Mouse (Mus musculus) layer of hippocampus, adult 8-10 months (tissue): ENCODE data around the gene Taf1b. TPM values are rescaled to one million over a fixed set of nuclear protein-coding genes. Genes with fewer than 3 reads are reported as not detected.
"Not testable (repeated sequence)": the region's sequence is repeated elsewhere in the genome, so short reads cannot be mapped to it uniquely, and the experiment has no call there.

ENCODE experiments used
- DNase-seq, 2 experiments: peaks; one replicate each; pipeline ENCODE4 v3.0.0; 2022; ENCODE audit warnings: low spot score in 2 of 2
- total RNA-seq, 4 experiments: library from RNA; stranded (reverse); gene quantifications; 2 replicates each; pipeline ENCODE4 v1.2.4; 2022

Gene Taf1b
- 10 to 100 TPM; 31.8 to 38.0 (median 32.7) TPM for total RNA-seq

GRCm38 (mm10) chr12:24498150-24498840 lies at the start of gene Taf1b:
Taf1b (plus strand) TSS chr12:24498359.
- DNase-seq: peak; percentile 59 to 82

DNA sequence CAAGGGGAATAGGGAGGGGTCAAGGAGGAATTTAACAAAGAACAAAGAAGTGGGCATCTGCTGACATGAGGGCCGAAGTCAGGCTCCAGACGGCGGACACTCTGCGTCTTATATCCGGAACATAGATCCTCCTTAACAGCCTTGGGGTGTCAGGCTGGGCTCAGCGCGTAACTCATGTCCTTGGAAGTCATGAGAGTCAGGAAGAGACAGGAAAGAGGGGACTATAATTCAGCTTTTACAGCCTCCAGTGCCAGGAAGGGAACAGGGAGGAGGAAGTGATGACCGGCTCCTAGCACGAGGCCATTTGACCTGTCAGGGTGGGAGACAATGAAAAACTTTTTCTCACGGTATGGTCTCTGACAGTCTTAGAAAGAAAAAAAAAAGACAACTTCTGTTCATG lies 37.8 kb upstream of the Taf1b start:
- DNase-seq: no peak

DNA sequence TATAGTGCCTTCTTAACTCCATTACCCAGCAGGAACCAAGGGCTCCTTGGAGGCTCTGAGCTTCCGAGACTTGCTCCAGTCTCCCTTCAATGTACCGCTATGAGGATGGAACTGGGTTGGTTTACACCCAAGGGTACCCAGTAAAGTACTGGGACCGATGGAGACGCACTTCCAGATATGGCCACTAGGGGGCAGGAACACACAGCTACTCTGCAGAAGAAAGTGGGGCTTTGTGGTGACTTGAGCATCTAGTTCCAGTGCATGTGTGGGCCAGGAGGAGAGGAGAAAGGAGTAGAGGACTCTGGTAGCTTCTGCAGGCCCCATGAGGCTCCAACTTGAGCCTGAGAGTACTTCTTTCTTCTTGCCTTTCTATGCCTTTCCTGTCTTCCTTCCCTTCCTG lies 36.0 kb upstream of the Taf1b start:
- peak in 1 of 2 experiments; percentile 21 for DNase-seq

DNA sequence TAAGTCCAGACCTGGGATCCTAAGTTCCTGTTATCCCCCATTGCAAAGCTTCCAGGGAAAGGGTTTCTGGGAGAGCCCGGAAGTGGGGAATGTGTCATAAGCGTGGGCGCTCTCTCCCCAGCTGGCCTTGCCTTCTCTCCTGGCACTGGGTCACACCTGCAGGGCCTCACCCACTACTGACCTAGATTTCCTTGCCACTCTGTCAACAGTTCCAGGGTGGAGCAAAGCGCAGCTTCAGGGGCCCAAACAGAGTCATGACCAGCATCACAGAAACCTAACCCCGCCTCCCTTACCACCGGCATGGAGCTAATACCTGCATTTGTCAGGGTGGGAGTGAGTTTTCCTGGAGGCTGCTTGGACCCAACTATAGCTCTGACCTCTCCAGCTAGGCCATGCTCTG lies 34.7 kb upstream of the Taf1b start:
- not testable (repeated sequence) for DNase-seq

GRCm38 (mm10) chr12:24468966-24469365 lies 29.2 kb upstream of the Taf1b start:
- no peak for DNase-seq

- peak in 1 of 2 experiments; percentile 34 for DNase-seq
These were observed 27.2 kb upstream of the Taf1b start for GRCm38 (mm10) chr12:24470943-24471342.

DNA sequence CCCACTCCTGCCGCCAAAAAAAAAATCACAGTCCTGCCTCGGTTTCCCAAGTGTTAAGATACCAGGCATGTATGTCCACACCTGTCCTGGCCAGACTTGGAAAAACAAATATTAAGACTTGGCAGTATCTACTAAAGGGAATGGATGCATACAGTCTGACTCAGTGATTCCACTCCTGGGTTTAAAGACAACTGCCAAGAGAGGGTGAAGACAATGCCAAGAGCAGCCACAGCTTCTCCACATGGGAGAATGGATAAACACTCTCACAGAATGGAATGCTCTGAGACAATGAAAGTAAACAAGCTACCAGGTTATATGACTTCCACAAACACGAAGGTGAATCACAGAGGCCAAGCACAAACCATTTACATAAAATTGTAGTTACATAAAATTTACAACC lies 24.9 kb upstream of the Taf1b start:
- DNase-seq: no peak

GRCm38 (mm10) chr12:24484930-24485329 lies 13.2 kb upstream of the Taf1b start:
- DNase-seq: no peak

GRCm38 (mm10) chr12:24486882-24487281 lies 11.3 kb upstream of the Taf1b start:
- no peak for DNase-seq

DNA sequence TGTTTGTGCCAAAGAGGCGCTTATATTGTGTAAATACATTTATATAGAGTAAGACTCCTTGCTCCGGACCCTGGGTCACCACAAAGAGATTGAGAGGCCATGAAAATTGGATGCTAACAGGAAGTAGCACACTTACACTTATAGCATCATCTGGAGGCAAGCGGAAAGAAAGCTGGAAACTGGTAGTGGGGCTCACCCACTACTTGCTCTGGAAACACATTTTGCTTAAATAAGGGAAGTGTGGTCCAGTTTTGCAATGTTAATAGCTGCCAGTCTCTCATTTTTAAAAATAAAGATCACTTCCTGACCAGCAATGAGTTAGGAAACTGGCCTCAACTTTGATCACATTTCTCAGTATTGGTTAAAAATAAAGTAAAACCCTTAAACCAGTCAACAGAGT lies 5.7 kb upstream of the Taf1b start:
- not testable (repeated sequence) for DNase-seq

DNA sequence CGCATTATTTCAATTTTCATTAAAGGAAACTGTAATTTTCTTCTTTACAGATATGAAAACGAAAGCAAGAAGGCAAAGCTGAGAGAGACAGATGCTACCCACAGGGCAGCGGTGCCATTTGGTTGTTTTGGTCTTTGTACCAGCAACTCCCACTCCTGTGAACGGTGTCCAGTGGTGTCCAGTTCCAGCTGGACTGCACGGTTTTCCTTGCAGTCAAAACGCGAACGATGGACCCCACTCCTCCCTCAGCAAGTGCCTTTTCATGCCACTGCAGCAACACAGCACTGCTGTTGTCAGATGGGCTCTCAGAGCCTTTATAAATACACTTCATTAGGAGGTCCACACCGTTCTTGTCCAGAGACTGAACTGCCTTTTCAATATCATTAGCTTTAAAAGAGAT lies 5.1 kb upstream of the Taf1b start:
- peak in 1 of 2 experiments; percentile 5 for DNase-seq

DNA sequence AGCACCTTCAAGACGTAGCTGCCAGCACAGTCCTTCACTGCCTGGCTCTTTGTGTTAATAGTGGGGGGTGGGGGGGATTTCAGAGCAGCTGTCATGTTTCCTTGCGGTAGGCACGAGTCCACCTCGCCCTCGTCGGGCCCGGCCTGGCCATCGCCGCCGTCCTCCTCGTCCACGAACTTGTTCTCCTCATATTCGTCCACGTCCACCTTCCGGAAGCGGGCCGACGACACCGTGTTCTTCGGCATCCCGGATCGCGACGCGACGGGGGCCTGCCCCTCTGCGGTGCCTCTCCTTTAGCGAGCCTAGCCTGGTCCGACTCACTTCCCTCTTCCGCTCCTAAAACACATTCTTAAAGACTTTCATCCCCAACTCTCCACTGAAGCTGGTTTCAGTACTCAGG lies 4.7 kb upstream of the Taf1b start:
- no peak for DNase-seq

DNA sequence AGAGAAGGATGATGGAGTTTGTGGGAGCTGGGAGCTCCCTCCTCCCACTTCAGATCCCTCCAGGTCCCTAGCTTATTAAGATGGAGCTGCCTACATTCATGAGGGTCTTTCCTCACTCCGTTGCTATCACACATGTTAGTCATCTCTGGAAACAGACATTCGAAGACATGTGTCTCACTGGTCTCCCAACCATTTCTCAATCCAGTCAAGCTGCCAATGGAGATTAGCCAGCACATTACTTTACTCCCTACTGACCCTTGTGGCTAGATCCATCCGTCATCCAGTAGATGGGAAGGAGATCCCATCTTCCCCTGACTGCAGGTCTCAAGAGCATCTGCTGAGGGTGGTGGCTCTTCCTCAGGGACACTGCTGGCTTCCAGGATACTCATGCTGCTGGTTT lies 3.4 kb upstream of the Taf1b start:
- DNase-seq: not testable (repeated sequence)

DNA sequence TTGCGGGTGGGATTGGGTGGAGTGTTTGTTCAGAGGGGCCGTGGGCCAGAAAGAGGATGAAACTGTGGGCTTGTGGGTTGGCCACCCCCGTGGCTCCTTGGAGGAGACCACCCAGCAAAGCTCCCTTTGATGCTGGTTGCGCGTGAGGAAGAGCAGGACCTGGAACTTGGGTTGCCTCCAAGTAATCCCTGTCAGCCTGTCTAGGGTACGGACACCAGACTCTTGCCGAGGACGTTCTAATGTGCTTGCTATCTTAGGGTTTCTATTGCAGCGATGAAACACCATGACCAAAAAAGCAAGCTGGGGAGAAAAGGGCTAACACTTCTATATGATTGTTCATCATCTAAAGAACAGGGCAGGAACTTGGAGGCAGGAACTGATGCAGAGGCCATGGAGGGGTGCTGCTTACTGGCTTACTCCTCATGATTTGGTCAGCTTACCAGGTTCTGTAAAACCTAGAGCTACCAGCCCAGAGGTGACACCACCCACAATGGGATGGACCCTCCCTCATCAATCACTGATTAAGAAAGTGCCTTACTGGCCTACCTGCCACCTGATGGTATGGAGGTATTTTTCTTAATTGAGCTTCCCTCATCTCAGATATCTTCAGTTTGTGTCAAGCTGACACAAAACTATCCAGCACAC lies 804 bp downstream of the Taf1b start:
- DNase-seq: peak in 1 of 2 experiments; percentile 11

DNA sequence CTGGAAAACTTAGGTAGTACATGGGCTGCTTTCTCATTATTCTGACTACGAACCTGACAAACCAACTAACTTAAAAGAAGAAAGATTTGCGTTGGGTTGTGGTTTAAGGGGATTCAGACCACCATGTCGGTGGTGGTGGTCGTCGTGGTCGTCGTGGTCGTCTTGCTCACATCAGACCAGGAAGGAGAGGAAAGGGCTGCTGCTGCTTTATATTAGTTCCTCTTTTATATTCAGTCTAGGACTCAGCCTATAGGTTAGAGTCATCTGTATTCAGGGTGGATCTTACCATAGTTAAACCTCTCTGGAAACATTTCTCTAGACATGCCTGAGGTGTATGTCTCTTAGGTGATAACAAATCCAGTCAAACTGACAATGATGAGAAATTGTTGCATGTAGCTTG lies 19.0 kb downstream of the Taf1b start:
- no peak for DNase-seq

GRCm38 (mm10) chr12:24521076-24521475 lies 22.9 kb downstream of the Taf1b start:
- no peak for DNase-seq

- DNase-seq: not testable (repeated sequence)
These were observed 26.9 kb downstream of the Taf1b start for GRCm38 (mm10) chr12:24525065-24525464.

GRCm38 (mm10) chr12:24536390-24536789 lies 38.2 kb downstream of the Taf1b start:
- no peak for DNase-seq

- DNase-seq: no peak
These were observed 39.0 kb downstream of the Taf1b start for GRCm38 (mm10) chr12:24537201-24537600.

- DNase-seq: peak; percentile 28 to 30
These were observed 39.8 kb downstream of the Taf1b start for GRCm38 (mm10) chr12:24537965-24538364.

GRCm38 (mm10) chr12:24541426-24542154 lies 43.4 kb downstream of the Taf1b start:
- DNase-seq: no peak

- DNase-seq: no peak
These were observed 49.5 kb downstream of the Taf1b start for GRCm38 (mm10) chr12:24547686-24548085.
